ENCODE assay signal across 8 mouse cellular contexts in the genomic region with DNA sequence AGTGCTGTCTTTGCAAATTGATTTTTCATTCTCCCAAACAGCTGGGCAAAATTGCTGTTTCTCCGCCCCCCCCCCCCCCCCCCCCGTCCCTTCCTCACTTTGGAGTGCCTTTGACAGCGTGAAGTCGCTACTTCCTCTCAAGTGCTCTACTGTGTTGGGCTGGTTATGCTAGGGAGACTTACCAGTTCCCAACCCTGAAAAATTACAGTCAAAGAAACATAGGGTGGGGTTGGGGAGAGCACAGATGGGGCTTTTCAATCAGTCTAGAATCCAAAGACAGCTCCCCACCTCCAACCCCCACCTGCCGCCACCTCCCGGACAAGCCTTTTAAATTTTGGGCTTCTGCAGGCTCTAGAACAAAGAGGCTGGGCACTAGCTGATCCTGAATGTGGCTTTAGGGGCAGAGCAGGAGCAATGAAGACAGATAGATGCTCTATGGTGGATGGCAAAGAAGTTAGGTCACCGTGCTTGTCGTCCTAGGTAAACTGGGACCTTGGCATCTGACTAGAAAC. TPM values are rescaled to one million over a fixed set of nuclear protein-coding genes. Genes with fewer than 3 reads are reported as not detected.
DNase-seq lines count a peak whose midpoint lies in the region; ATAC-seq lines count a peak whose summit lies in the region.

No protein-coding gene starts in this region.

- H3K4me3 ChIP-seq in hindbrain, embryonic 12.5 days = peak overlapping the region; percentile 62
- peak overlapping the region; percentile 67 for H3K4me3 ChIP-seq in midbrain, embryonic 10.5 days

- peak overlapping the region; percentile 82 for H3K9ac ChIP-seq in hindbrain, embryonic 12.5 days

- DNase-seq in adrenal gland, postnatal 10 days = peak; percentile 20
- DNase-seq in adrenal gland, postnatal 4 days (ENCODE audit: low spot score in 2 of 2) = no peak
- peak; percentile 2 for DNase-seq in thymus, postnatal 0 days (ENCODE audit: low spot score)
- no peak for DNase-seq in thymus, adult 18-20 months
- no peak for DNase-seq in midbrain, embryonic 10.5 days (ENCODE audit: low spot score)
- DNase-seq in layer of hippocampus, adult 9-10 months (ENCODE audit: low spot score) = no peak
- DNase-seq in spleen, postnatal 10 days (ENCODE audit: low spot score in 2 of 2) = no peak

- peak; percentile 46 for ATAC-seq in hindbrain, embryonic 12.5 days (ENCODE audit: low FRiP score)

- no peaks in the 10 kb centered on the region for H3K36me3 ChIP-seq in hindbrain, embryonic 12.5 days
- no peaks in the 10 kb centered on the region for H3K36me3 ChIP-seq in midbrain, embryonic 10.5 days

- no peaks in the 10 kb centered on the region for H3K9me3 ChIP-seq in hindbrain, embryonic 12.5 days (replicated peaks)
- no peaks in the 10 kb centered on the region for H3K9me3 ChIP-seq in midbrain, embryonic 10.5 days (replicated peaks)

- H3K27me3 ChIP-seq in hindbrain, embryonic 12.5 days = no peaks in the 10 kb centered on the region
- peaks cover 47% of the 10 kb centered on the region for H3K27me3 ChIP-seq in midbrain, embryonic 10.5 days (ENCODE audit: low read depth, poor library complexity, severe bottlenecking)

- WGBS in hindbrain, embryonic 12.5 days = 2% methylated on average over 8 of the region's 8 CpGs
- 7% methylated on average over 8 of the region's 8 CpGs for WGBS in midbrain, embryonic 10.5 days

- H3K27ac ChIP-seq in hindbrain, embryonic 12.5 days = peak overlapping the region; percentile 89
- H3K27ac ChIP-seq in midbrain, embryonic 10.5 days (replicated peaks) = peak overlapping the region; percentile 90

- peaks cover 68% of the 10 kb centered on the region for H3K4me1 ChIP-seq in hindbrain, embryonic 12.5 days
- peaks cover 83% of the 10 kb centered on the region for H3K4me1 ChIP-seq in midbrain, embryonic 10.5 days

- H3K4me2 ChIP-seq in hindbrain, embryonic 12.5 days (replicated peaks) = peak overlapping the region; percentile 93

RNA-seq across cellular contexts. Expression of gene Trim2, which starts 46.6 kb away (rescaled TPM):
- 10 to 100 TPM; 53.1 to 58.5 TPM for total RNA-seq in adrenal gland, postnatal 10 days (2021)
- 10 to 100 TPM; 59.5 to 71.3 TPM for total RNA-seq in adrenal gland, postnatal 4 days (2021)
- 1.3 and 1.9 TPM in 2 replicates for polyA plus RNA-seq in thymus, postnatal 0 days (2015; fragmentation: Nextera tagmentation; extraction: Ambion mirVana)
- polyA plus RNA-seq in hindbrain, embryonic 12.5 days (2016; fragmentation: Nextera tagmentation; extraction: Ambion mirVana) = 121 and 125 TPM in 2 replicates
- 81.7 and 116 TPM in 2 replicates for polyA plus RNA-seq in midbrain, embryonic 10.5 days (2016; fragmentation: Nextera tagmentation; extraction: Ambion mirVana)

Comparison
In these comparisons a context has a peak if more than half of its experiments do, and no peak if none do; other contexts are left out.
1. DNase-seq: peak in adrenal gland, postnatal 10 days (single experiment) and thymus, postnatal 0 days (single experiment); none in adrenal gland, postnatal 4 days (0 of 2), thymus, adult 18-20 months (0 of 2), midbrain, embryonic 10.5 days (single experiment), layer of hippocampus, adult 9-10 months (single experiment) and spleen, postnatal 10 days (0 of 2).
2. RNA of gene Trim2, which starts 46.6 kb away (polyA plus RNA-seq): 121 to 125 TPM in hindbrain, embryonic 12.5 days and 81.7 to 116 TPM in midbrain, embryonic 10.5 days; 1.3 to 1.9 TPM in thymus, postnatal 0 days; every median in the first group is over 10 times any median in the second.